Mouse (Mus musculus): Measurements from ENCODE around the gene E130308A19Rik.

E130308A19Rik gene

GRCm38 (mm10) chr4:59639163-59639562 lies 13.2 kb downstream of the E130308A19Rik start:
- DNase-seq (ENCODE audit: low spot score), result no peak

DNA sequence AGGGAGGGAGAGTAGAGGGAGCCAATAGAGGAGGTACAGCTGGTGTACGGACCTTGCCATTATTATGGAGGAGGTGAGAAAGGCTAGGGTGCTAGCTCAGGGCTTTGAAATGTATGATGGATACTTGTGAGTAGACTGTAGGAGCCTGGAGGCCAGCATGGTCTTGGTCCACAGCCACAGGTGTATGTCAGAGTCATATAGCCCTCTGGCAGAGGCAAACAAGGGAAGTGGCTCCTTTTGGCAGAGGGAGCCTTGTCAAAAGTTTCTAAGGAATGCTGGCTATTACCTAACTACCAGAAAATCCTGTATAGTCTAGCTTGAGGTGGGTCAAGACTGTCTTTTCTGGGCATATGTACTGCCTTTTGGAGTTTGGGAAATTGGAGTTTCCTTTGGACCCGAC lies 14.7 kb downstream of the E130308A19Rik start:
- DNase-seq (ENCODE audit: low spot score), result no peak

- DNase-seq (ENCODE audit: low spot score), result no peak
Observed at GRCm38 (mm10) chr4:59642039-59642438, 16.0 kb downstream of the E130308A19Rik start.

DNA sequence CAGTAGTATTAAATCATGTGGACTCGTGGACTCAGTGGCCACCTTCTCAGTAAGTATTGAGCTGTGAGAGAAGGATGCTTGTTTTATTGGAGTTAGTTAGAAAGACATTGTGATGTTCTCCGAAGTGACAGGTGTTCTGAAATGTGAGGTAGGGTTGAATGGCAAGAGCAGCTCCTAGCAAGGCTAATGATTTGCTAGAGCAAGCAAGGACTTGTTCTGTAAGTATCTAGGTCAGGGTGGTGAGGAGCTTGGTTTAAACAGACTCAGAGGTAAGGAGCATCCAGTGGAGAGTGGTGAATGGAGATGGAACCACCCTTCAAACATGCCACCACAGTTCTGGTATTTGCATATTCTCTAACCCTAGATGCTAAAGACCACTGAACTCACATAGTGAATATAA lies 16.6 kb downstream of the E130308A19Rik start:
- no peak for DNase-seq (ENCODE audit: low spot score)

GRCm38 (mm10) chr4:59644431-59644830 lies 18.4 kb downstream of the E130308A19Rik start:
- no peak for DNase-seq (ENCODE audit: low spot score)

GRCm38 (mm10) chr4:59644992-59645391 lies 19.0 kb downstream of the E130308A19Rik start:
- no peak for DNase-seq (ENCODE audit: low spot score)

DNA sequence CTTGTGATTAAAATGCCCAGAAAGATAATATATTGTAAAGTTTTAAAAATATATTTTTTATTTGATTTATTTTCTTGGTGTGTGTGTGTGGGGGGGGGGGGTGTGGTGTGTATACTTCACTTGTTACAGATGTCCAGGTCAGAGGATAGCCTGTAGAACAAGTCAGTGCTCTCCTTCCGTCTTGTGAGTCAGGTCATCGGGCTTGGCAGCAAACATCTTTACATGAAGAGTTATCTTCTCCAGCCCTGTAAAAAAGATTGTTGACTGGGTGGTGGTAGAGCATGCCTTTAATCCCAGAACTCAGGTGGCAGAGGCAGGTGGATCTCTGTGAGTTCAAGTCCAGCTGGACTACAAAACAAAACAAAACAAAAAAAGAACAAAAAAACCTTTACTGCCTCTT lies 19.6 kb downstream of the E130308A19Rik start:
- no peak for DNase-seq (ENCODE audit: low spot score)

GRCm38 (mm10) chr4:59646020-59646696 lies 20.1 kb downstream of the E130308A19Rik start:
- no peak for DNase-seq (ENCODE audit: low spot score)

- no peak for DNase-seq (ENCODE audit: low spot score)
Observed at GRCm38 (mm10) chr4:59649119-59649518, 23.1 kb downstream of the E130308A19Rik start.

DNA sequence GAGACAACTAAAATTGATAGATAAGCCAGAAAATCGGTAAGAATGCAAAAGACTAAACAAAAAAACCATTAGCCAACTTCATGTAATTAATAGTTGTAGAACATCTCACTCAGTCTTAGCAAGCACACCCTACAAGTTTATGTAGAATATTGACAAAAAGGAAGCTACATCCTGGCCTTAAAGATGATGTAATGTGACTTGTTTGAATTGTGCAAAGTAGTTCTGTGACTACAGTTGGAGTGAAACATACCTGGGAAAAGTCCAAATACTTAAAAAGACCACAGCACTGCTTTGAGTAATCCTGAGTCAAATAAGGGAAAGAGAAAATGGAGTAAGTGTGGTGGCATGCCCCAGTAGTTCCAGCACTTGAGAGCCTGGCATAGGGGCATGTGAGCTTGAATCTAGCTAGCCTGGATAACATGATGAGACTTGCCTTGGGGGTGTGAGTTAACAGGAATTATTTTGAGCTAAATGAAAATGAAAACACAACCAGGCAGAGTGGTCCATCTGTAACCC lies 26.2 kb downstream of the E130308A19Rik start:
- DNase-seq (ENCODE audit: low spot score), result no peak

DNA sequence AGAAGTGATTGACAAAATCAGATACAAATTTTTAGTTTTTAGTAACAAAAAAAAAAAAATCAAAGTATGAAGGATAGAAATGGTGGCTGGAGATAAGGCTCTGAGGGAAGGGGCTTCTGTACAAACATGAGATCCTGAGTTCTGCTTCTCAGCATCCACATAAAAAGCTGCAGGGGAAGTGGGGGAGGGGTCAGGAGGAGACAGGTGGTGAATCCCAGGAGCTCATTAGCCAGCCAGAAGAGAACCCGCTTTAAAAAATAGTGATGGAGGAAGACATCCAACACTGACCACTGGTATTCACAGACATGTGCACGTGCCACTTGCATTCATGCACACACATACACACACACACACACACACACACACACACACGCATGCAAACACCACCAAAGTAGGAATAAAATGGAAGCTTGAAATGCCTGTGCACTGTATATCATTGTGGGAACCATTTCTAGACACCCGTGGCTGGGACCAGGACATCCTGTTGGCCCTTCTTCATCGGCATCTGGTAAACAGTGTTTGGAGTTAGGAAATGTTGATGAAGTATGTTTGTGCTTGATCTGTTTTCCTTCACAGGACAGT lies 30.1 kb downstream of the E130308A19Rik start:
- DNase-seq (ENCODE audit: low spot score), result no peak

DNA sequence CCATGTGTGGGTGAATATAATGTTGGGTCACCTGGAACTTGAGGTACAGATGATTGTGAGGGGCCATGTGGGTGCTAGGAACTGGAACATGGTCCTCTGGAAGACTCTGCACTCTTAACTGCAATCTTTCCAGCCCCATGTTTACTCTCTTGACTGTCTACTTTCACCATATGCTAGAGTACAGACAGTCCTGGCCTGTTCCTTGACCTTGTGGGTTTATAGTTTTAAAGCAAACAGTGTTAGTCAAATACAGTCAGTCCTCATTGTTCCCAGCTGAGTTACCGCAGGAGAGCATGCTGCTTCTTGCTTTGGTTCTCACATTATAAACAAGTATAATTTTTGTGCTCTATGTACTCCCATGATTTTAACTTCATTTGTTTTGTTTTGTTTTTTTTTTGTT lies 36.2 kb downstream of the E130308A19Rik start:
- no peak for DNase-seq (ENCODE audit: low spot score)

DNA sequence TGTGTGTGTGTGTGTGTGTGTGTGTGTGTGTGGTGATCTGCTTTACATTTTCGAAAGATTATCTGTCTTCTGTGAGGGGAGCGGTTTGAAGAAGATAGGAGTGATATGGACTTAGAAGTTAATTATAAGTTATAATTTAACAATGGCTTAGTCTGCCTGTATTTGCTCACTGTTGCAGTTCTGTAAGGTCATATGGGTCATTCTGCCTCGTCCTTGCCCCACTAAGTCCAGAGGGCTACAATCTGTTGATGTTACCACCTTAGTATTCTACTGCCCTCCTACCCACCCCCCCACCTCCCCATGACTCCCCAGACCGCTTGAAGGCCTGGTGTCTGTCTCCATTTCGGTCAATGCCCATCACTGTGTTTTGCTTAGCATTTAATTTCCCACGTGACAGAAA lies 37.4 kb downstream of the E130308A19Rik start:
- DNase-seq (ENCODE audit: low spot score), result no peak

DNA sequence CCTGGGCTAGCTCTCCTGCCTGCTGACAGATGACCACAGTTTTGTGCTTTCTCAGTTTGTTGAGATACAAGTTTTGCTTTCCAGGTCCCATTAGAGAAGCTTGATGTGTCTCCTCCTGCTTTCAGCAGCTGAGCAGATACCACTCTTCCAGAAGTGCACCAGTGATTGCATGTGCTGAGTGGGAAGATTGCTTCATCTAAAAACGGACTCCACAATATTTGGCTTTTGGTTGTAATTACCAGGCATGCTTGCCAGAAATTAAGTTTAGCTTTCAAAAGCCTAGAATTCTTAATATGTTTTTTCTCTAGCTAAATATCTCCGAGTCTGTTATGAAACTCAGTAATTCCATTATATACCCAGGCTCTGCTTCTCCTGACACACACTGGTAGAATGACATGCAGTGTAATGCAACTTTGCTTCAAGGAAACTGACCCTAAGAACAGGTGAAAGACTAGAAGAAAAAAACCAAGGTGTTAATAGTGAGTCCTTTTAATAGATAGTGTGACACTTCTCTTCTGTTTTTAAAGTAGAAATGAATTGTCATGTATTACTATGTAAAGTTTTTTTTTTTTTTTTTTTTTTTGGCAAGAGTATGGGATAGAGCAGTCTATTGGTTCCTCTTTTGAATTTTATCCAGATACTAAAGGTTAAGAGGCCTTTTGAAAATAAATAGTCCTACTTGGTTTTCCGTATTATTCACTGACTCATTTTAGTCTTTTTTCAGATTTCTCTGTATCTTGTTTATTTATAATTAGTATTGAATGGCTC lies 40.7 kb downstream of the E130308A19Rik start:
- no peak for DNase-seq (ENCODE audit: low spot score)

DNA sequence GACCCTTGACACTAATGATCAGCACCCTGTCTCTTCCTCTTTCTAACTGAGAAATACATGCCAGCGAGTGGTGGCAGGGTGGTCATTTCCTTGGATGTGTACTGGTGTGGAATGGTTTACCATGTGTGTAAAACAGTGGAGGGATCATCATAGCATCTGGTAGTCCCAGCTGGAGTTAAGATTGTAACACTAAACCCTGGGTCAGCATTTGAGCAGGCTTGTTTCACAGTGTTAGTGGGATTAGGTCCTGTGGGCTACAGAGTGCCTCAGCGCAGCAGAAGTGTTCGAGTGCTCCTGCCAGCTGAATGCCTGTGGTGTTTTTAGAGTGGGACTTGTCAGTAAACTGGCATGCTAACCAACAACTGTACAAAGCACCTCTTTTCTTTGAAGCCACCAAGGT lies 42.0 kb downstream of the E130308A19Rik start:
- DNase-seq (ENCODE audit: low spot score), result no peak

DNA sequence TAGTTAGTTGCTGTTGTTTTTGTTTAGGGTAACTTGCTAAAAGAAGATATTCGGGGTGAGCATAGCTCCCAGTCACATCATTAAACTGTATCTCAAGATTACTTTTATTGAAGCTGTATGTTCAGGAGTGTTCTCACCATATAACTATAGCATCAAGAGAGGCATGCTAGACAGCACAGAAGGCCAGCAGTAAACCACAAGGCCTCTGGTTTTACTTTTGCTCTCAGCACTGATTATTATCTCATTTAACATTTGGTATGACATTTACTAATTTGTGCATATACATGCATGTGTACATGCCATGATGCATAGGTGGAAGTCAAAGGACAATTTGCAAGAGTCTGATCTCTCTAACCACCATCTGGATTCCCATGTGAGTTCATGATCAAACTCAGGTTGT lies 43.1 kb downstream of the E130308A19Rik start:
- DNase-seq (ENCODE audit: low spot score), result no peak

- no peak for DNase-seq (ENCODE audit: low spot score)
Observed at GRCm38 (mm10) chr4:59670015-59670414, 44.0 kb downstream of the E130308A19Rik start.

DNA sequence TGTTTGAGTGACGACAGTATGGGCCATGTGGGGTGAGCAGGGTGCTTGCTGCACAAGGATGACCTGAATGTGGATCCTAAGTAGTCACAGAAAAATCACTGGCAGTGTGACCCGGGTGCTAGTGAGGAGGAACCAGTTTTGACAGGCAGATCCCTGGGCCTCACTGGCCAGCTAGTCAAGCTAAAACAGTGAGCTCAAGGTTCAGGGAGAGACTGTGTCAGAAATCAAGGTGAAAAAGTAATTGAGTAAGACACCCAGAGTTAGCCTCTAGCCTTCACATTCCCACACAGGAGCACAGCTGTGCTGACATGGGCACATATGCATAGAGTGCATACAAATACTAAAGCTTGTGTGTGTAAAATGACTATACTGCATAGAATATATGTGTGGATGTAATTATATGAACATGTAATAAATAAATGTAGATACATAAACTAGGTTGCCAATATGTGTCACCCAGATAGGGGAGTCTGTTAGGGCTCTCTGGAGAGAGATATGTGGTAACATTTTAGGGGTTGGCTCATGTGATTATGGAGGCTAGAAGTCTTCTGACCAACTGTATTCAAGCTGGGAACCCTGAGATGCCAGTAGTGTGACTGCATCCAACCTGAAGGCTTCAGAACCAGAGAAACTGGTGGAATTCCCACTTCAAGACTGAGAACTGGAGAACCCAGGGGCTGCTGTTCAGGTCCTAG lies 47.6 kb downstream of the E130308A19Rik start:
- no peak for DNase-seq (ENCODE audit: low spot score)

- no peak for DNase-seq (ENCODE audit: low spot score)
Observed at GRCm38 (mm10) chr4:59674929-59675679, 49.1 kb downstream of the E130308A19Rik start.

DNA sequence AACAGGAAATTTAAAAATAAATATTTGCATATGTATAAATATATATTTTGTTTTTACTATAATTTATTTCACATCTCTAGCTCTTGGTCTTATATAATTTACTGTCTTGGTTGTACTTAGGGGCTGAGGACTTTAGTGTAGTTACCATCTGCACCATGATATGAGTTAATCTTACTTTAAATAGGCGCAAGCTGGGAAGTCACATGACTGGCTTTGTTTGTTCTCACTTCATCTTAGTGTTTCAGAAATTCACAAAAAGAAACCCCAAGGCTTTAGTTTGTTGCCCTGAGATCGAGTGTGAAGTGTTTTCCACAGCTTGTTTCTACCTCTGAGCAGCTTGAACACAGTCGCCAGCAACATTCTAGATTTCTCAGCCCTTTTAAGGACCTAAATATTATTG lies 49.7 kb downstream of the E130308A19Rik start:
- no peak for DNase-seq (ENCODE audit: low spot score)

GRCm38 (mm10) chr4:59681383-59681782 lies 55.4 kb downstream of the E130308A19Rik start:
- DNase-seq (ENCODE audit: low spot score), result no peak

- no peak for DNase-seq (ENCODE audit: low spot score)
Observed at GRCm38 (mm10) chr4:59682491-59682890, 56.5 kb downstream of the E130308A19Rik start.

Data from spleen, adult 12 weeks (tissue).